Mouse (Mus musculus): ENCODE results near the gene Rab30. TPM values are rescaled to one million over a fixed set of nuclear protein-coding genes. Genes with fewer than 3 reads are reported as not detected.

Rab30 gene
- 8.3 and 10.4 TPM in 2 replicates for polyA plus RNA-seq (2015; fragmentation: Nextera tagmentation; extraction: Ambion mirVana)

DNA sequence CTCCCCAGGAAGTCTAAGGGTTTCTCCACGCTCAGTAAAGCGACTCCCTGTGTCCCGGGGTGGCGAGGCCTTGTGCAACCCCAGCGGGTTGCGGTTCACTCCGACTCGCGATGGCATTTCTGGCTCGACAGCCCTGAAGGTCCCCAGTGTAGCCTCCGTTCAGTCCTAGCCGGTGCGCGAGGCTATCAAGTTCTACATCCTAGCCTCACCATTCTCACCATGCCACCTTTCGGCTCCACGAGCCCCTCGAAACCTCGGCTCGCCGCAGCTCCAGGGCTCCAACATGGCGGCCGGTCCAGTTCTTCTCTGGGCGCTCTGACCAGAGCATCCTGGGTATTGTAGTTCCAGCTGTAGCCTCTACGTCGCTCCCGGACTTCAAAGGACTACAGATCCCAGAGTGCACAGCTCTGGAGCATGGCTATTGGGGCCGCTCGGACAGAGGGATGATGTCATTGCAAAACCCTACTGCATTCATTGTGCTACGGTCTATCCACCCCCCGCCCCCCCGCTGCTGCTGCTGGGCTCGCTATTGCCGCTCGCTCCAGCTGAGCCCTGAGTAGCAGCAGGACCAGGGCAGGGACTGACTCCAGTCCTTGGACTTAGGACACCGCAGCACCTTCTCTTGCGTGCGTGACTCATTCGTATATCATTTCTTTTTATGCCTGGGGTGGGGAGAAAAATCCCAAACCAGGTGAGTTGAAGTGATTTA is at the start of gene Rab30:
Gene Rab30, plus strand, starts transcription at position 452 of the 709 bp plus-strand sequence.
- H3K27me3 ChIP-seq, result no peaks in the 10 kb centered on the region
- H3K4me1 ChIP-seq (replicated peaks), result peaks cover 22% of the 10 kb centered on the region
- H3K9me3 ChIP-seq (replicated peaks), result no peaks in the 10 kb centered on the region
- peak within 1 kb of the TSS; percentile 87 for H3K4me2 ChIP-seq
- WGBS, result under 1% methylated on average over 38 of the region's 38 CpGs
- H3K27ac ChIP-seq, result peak within 1 kb of the TSS; percentile 93
- peaks cover 13% of the 10 kb centered on the region for H3K36me3 ChIP-seq
- peak within 1 kb of the TSS; percentile 94 for H3K9ac ChIP-seq
- peak within 1 kb of the TSS; percentile 85 for H3K4me3 ChIP-seq
- ATAC-seq (replicated peaks; ENCODE audit: insufficient number of reproducible peaks, insufficient read depth, low FRiP score, low read depth), result peak; percentile 100

DNA sequence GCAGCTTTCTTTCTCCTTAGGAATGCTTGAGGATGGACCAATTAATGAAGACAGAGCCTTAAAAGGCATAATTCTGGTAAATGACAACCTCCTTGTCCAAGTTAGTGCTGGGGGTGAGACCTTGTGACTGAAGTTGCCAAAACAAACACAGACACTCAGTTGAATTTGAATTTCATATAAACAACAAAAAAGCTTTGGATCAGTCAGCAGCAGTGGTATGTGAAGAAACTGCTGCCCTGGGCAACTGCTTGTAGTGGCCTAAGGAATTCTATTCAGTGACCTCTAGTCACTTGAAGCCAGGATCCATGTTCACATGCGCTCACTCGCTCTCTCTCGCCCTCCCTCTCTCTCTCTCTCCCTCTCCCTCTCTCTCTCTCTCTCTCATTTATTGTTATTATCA is 45.0 kb upstream of the Rab30 start:
- Histone ChIP-seq H3K4me3 (no peak overlapping the region), H3K27me3 (no peaks in the 10 kb centered on the region), H3K27ac (no peak overlapping the region), H3K9ac (no peak overlapping the region), H3K36me3 (no peaks in the 10 kb centered on the region), H3K4me2 (no peak overlapping the region), H3K9me3 (replicated peaks) (no peaks in the 10 kb centered on the region), H3K4me1 (replicated peaks) (no peaks in the 10 kb centered on the region)
- 81% methylated on average over 3 of the region's 3 CpGs for WGBS
- ATAC-seq (replicated peaks; ENCODE audit: insufficient number of reproducible peaks, insufficient read depth, low FRiP score, low read depth), result no peak

DNA sequence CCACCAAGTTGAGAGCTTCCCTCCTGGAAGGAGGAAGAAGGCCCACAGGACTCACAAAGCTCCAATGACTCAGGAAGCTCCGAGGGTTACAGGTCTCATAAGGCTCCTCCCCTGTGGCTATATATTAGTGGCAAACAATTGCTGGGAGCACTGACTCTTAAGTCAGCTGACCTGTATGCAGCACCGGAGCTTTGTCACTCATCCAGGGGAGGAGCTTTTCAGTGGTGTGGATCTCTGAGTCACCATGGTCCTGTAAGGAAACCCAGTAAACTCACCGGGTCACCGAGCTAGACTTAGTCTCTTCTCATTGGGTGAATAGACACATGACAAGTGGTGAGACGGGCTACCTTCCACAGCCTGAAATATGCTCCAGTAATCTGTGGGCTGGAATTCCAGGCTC is 42.6 kb upstream of the Rab30 start:
- no peak for ATAC-seq (replicated peaks; ENCODE audit: insufficient number of reproducible peaks, insufficient read depth, low FRiP score, low read depth)

DNA sequence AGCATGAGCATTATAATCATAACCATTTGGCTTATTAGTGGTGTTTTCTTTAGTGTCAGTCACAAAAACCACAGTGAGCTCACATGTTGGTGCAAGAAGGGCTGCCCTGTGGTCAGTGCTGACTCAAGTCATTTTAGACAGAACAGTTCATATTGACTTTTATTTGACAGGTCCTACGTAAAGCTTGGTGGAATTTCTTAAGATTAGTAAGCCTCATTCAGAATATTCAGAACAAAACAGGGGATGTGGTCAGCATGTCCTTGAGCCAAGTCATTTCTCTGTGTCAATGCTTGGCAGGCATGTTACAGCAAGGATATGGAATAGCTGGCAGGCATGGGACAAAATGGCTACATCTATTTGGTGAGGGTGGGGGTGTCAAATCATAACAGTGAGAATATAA is 37.7 kb upstream of the Rab30 start:
- WGBS, result 54% methylated on average over 1 of the region's 1 CpGs
- H3K36me3 ChIP-seq, result no peaks in the 10 kb centered on the region
- no peaks in the 10 kb centered on the region; the same call in 1 of the 2 replicates for H3K4me1 ChIP-seq (replicated peaks)
- H3K9me3 ChIP-seq (replicated peaks), result no peaks in the 10 kb centered on the region
- no peak overlapping the region for H3K4me3 ChIP-seq
- no peak overlapping the region for H3K4me2 ChIP-seq
- no peak for ATAC-seq (replicated peaks; ENCODE audit: insufficient number of reproducible peaks, insufficient read depth, low FRiP score, low read depth)
- no peak overlapping the region for H3K9ac ChIP-seq
- no peaks in the 10 kb centered on the region for H3K27me3 ChIP-seq
- no peak overlapping the region for H3K27ac ChIP-seq

More for the DNA sequence above, 42.6 kb upstream of the Rab30 start:
- H3K36me3 ChIP-seq, result no peaks in the 10 kb centered on the region
- H3K9ac ChIP-seq, result no peak overlapping the region
- H3K27ac ChIP-seq, result no peak overlapping the region
- H3K4me2 ChIP-seq, result no peak overlapping the region
- no peaks in the 10 kb centered on the region for H3K9me3 ChIP-seq (replicated peaks)
- no peak overlapping the region for H3K4me3 ChIP-seq
- WGBS, result 39% methylated on average over 5 of the region's 5 CpGs
- no peaks in the 10 kb centered on the region for H3K27me3 ChIP-seq
- no peaks in the 10 kb centered on the region for H3K4me1 ChIP-seq (replicated peaks)

DNA sequence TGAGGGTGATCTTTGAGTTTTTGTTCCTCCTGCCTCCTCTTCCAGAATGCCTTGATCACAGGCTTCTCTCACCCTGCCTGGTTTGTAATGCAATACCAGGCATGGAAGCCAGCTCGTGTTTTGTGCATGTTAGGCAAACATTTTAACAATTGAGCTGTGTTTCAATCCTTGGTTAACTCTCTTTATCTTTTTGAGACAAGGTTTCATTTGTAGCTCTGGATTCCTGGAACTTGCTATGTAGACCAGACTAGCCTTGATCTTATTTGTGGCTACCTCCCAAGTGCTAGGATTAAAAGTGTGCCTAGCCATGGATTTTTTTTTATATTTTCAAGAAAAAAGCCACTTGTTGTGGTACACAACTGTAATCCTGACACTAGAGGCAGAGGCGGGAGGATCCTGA is 35.9 kb upstream of the Rab30 start:
- no peak overlapping the region for H3K4me3 ChIP-seq
- 69% methylated on average over 2 of the region's 2 CpGs for WGBS
- ATAC-seq (replicated peaks; ENCODE audit: insufficient number of reproducible peaks, insufficient read depth, low FRiP score, low read depth), result no peak

DNA sequence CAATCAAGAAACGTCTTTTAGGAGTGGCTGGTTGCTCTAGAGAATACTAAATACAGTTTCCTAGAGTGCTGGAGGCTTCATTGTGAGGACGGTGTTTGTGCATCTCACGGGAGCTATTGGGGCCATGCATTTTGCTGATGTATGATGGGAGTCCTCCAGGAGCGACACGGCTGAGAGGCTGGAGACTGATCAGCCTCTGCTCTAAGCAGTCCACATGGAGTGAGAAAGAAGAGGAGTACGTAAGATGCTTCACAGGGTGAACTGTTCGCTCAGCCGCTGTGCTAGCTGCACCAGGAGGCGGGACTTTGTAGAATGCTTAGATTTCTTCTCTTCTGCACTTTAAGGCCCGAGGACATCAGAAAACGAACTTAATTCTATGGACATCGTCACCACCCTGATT is 34.7 kb upstream of the Rab30 start:
- ATAC-seq (replicated peaks; ENCODE audit: insufficient number of reproducible peaks, insufficient read depth, low FRiP score, low read depth), result no peak
- Histone ChIP-seq H3K9ac (no peak overlapping the region), H3K4me2 (peak overlapping the region; percentile 63), H3K4me3 (peak overlapping the region; percentile 32), H3K9me3 (replicated peaks) (no peaks in the 10 kb centered on the region), H3K4me1 (replicated peaks) (no peaks in the 10 kb centered on the region; the same call in 1 of the 2 replicates), H3K27ac (no peak overlapping the region), H3K27me3 (no peaks in the 10 kb centered on the region), H3K36me3 (no peaks in the 10 kb centered on the region)
- WGBS, result 46% methylated on average over 12 of the region's 12 CpGs

More for the DNA sequence above, 35.9 kb upstream of the Rab30 start:
- Histone ChIP-seq H3K4me1 (replicated peaks) (no peaks in the 10 kb centered on the region; the same call in 1 of the 2 replicates), H3K36me3 (no peaks in the 10 kb centered on the region), H3K27me3 (no peaks in the 10 kb centered on the region), H3K4me2 (no peak overlapping the region), H3K9me3 (replicated peaks) (no peaks in the 10 kb centered on the region), H3K9ac (no peak overlapping the region), H3K27ac (no peak overlapping the region)

DNA sequence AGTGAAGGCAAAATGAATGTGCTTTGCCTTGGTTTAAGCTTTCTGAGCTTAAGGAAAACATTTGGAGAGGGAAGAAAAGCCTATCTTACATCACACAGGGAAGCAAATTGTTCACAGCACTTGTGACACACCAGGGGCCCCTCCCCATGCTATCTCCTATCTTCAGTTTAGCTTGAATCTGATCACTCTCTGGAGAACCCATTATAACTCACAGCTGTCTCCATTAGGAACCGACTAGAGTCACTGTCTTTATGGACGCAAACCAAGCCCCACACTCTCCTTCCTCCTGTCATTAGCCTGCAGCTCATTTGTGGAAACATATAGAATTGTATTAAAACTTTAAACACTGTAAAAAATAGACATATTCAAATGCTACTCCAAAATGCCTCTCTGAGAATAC is 31.8 kb upstream of the Rab30 start:
- no peaks in the 10 kb centered on the region for H3K9me3 ChIP-seq (replicated peaks)
- 30% methylated on average over 2 of the region's 2 CpGs for WGBS
- no peak overlapping the region for H3K9ac ChIP-seq
- no peaks in the 10 kb centered on the region for H3K27me3 ChIP-seq
- no peak for ATAC-seq (replicated peaks; ENCODE audit: insufficient number of reproducible peaks, insufficient read depth, low FRiP score, low read depth)
- no peaks in the 10 kb centered on the region for H3K36me3 ChIP-seq
- H3K4me1 ChIP-seq (replicated peaks), result no peaks in the 10 kb centered on the region; the same call in 1 of the 2 replicates
- H3K4me2 ChIP-seq, result no peak overlapping the region
- no peak overlapping the region for H3K27ac ChIP-seq
- H3K4me3 ChIP-seq, result no peak overlapping the region

DNA sequence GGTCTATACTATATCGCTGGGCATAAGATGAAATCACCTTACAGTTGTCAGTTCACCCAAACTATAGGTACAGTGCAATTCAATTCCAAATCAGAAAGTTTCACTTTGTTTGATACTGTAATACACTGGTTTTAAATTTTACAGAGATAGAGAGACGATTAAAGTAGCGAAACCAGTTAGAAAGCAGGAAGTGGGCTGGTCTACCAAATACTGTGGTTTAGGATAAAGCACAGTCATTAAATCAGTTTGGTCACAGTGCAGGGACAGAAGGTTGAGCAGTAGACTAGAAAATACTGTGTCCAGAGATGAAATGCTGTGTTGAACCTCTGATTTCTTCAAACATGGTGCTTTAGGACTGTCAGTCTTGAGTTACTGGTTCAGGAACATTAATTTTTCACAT is 29.8 kb upstream of the Rab30 start:
- Histone ChIP-seq H3K36me3 (no peaks in the 10 kb centered on the region), H3K4me3 (no peak overlapping the region), H3K4me2 (no peak overlapping the region), H3K27ac (no peak overlapping the region), H3K9ac (no peak overlapping the region), H3K4me1 (replicated peaks) (no peaks in the 10 kb centered on the region), H3K9me3 (replicated peaks) (no peaks in the 10 kb centered on the region), H3K27me3 (no peaks in the 10 kb centered on the region)
- WGBS, result 66% methylated on average over 3 of the region's 3 CpGs
- no peak for ATAC-seq (replicated peaks; ENCODE audit: insufficient number of reproducible peaks, insufficient read depth, low FRiP score, low read depth)

DNA sequence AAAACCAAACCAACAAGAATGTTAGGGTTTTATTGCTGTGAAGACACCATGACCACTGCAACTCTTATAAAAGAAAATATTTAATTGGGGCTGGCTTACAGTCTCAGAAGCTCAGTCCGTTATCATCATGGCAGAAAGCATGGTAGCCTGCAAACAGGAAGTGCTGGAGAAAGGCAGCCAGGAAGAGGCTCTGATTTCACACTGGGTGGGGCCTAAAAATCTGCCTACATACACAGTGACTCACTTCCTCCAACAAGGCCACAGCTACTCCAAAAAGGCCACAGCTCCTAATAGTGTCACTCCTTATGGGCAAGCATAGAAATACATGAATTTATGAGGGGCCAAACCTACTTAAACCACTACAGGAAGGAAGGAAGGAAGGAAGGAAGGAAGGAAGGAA is 26.3 kb upstream of the Rab30 start:
- 80% methylated on average over 1 of the region's 1 CpGs for WGBS
- ATAC-seq (replicated peaks; ENCODE audit: insufficient number of reproducible peaks, insufficient read depth, low FRiP score, low read depth), result no peak
- no peak overlapping the region for H3K4me2 ChIP-seq
- H3K27me3 ChIP-seq, result no peaks in the 10 kb centered on the region
- no peaks in the 10 kb centered on the region for H3K4me1 ChIP-seq (replicated peaks)
- H3K36me3 ChIP-seq, result no peaks in the 10 kb centered on the region
- no peak overlapping the region for H3K4me3 ChIP-seq
- no peak overlapping the region for H3K27ac ChIP-seq
- no peak overlapping the region for H3K9ac ChIP-seq
- H3K9me3 ChIP-seq (replicated peaks), result no peaks in the 10 kb centered on the region

DNA sequence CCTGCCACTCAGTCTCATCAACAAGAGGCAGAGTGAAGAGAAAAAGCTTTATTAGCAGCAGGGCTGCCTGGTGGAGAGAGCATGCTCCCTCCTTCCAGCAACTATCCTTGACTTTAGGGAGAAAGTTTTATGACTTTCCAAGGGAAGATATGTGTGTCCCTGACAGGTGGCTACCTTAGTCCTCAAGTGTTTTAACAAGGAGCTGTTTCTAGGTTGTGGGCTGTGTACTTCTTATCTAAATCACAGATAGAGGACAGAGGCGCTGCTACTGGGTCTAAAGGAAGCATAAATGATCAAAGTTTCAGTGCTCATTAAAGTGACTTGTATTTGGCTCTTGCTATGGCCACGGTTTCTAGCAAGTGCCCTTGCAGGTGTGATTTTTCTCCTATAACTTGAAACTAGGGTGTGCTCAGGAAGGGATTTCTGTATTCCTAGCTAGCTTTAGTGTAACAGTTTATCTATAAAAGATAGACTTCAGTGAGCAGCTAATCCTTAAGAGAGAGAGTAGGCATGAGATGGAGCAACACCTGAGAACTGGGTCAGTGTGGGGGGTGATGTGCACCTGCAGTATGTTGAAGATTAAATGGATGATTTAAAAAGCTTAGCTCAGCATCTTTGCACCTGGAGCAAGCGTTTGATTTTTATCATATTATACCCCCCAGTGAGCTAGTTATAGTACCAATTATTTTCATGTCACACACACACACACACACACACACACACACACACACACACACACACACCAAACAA is 21.1 kb upstream of the Rab30 start:
- ATAC-seq (replicated peaks; ENCODE audit: insufficient number of reproducible peaks, insufficient read depth, low FRiP score, low read depth), result no peak
- Histone ChIP-seq H3K9me3 (replicated peaks) (no peaks in the 10 kb centered on the region), H3K27me3 (no peaks in the 10 kb centered on the region), H3K27ac (no peak overlapping the region), H3K4me2 (no peak overlapping the region), H3K36me3 (no peaks in the 10 kb centered on the region), H3K4me3 (no peak overlapping the region), H3K4me1 (replicated peaks) (no peaks in the 10 kb centered on the region), H3K9ac (no peak overlapping the region)
- WGBS, result 65% methylated on average over 3 of the region's 3 CpGs

DNA sequence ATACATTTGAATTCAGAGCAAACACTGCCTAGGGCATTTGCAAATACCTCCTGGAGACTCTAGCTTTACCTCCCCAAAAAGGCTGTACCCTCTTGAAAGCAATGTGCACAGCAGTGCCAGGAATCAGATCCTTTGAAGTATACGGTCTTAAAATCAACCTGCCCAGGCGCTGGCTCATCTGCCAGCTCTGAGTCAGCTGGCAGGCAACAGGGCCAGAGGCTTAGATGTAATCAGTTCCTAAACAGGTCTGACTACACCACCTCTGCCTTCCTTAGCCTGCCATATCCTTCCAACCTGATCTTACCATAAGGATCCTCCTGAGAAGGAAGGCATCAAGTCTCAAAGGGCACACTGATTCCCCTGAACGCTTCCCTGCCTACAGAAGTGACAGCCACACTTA is 17.7 kb upstream of the Rab30 start:
- H3K27me3 ChIP-seq, result no peaks in the 10 kb centered on the region
- H3K4me3 ChIP-seq, result no peak overlapping the region
- ATAC-seq (replicated peaks; ENCODE audit: insufficient number of reproducible peaks, insufficient read depth, low FRiP score, low read depth), result no peak
- H3K9me3 ChIP-seq (replicated peaks), result no peaks in the 10 kb centered on the region
- H3K36me3 ChIP-seq, result no peaks in the 10 kb centered on the region
- H3K9ac ChIP-seq, result no peak overlapping the region
- 29% methylated on average over 3 of the region's 3 CpGs for WGBS
- no peaks in the 10 kb centered on the region for H3K4me1 ChIP-seq (replicated peaks)
- no peak overlapping the region for H3K4me2 ChIP-seq
- H3K27ac ChIP-seq, result no peak overlapping the region
